Mouse (Mus musculus) cerebellum, postnatal 25 days (tissue): ENCODE data around the gene Prickle2.

Experiments used
- DNase-seq, 2 experiments: peaks; one replicate each; pipeline ENCODE4 v3.0.0; 2021; ENCODE audit warnings: mixed read lengths in 2 of 2

Gene Prickle2

DNA sequence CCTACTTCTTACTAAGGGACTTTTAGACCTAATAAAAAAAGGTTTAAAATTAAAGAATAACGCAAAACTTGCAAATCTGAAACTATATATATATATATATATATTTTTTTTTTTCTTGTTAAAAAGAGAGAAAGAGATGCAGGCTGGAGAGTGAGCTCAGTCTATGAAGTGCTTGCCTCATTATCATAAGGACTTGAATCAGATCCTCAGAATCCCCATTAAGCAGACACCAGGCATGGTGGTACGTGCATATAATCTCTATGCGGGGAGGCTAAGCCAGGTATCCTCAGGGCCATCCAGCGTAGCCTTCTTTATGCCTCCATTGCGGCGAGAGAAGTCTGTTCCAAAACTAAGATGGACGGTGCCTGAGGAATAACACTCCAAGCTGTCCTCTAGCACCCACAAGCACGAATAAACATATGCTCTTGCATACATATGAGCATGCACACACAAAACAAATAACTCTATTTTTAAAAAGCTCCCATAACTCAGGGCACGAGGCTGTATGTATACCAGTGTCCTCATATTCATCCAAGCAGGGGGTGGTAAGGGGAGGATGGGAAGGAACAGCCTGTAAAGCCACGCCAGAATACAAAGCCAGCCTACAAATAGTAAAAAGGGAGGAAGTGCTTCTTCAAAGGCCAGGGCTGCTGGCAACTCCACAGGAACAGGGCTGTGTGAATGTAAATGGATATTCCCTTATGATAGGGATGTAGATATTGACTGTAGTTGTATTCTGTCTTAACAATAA is 358.5 kb downstream of the Prickle2 start:
- no peak for DNase-seq

DNA sequence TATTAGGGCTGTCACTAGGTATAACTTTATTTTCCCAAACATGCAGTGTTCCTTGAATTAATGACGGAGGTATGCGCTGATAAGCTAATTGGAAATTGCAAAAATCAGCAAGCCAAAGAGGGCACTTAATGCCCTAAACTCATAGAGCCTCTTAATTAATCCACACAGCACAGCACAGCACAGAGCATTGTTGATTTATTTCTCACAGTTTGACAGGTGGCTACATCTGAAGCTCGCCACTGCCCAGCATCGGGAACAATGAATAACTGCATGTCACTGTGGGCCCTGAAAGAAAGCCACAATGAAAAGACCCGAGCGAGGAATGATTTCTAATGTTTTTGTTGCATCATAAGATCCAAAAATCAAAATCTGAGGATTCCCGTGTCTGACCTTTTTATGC is 359.2 kb downstream of the Prickle2 start:
- no peak for DNase-seq

DNA sequence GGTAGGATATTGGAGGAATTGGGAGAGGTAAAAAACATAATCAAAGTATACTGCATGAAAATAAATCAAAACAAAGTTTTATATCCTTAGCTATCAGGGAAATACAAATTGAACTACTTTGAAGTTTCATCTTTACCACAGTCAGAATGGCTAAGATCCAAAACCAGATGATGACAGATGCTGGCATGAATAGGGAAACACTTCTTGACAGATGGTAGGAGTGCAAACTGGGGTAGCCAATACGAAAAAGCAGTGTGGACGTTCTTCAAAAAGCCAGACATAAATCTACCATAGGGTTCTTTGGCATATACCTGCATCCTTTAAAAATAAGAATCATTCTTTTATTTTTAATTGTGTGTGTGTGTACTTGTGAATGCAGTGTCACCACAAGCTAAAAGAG is 360.8 kb downstream of the Prickle2 start:
- no peak for DNase-seq

DNA sequence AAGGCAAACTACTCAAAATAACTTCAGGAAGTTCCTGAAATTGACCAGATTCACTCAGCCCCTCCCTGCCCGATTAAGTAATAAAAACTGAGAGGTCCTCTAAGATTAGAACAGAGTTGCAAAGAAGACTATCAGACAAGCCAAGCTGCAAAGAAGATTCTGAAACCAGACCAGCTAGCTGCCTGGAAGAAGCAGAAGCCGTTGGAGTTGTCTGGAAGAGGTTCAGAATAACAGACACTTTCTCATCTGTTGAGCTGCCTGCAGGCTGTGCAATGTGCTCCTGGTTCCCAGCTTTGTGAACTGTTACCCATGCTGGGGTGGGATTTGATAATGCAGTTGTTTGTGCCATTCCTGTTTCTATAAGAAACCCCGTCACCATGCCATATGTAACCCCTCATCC is 361.4 kb downstream of the Prickle2 start:
- no peak for DNase-seq
